Mouse (Mus musculus) forebrain, embryonic 13.5 days (tissue): ENCODE data around the gene Armcx6. TPM values are rescaled to one million over a fixed set of nuclear protein-coding genes. Genes with fewer than 3 reads are reported as not detected.
"Not testable (repeated sequence)": the region's sequence is repeated elsewhere in the genome, so short reads cannot be mapped to it uniquely, and the experiment has no call there.

Experiments used
- ATAC-seq: fragments of 200-750 bp; cut with Nextera tagmentation; 2 replicates; pipeline ENCODE4 v1.8.0; 2017
- H3K27ac ChIP-seq: fragments of 300-500 bp; sonication (generic); 2 replicates; pipeline ENCODE4 v1.5.1; 2015; ENCODE audit warnings: inconsistent platforms, mild to moderate bottlenecking, moderate library complexity
- H3K27me3 ChIP-seq: fragments of 300-500 bp; sonication (generic); 2 replicates; pipeline ENCODE4 v1.6.1; 2015; ENCODE audit warnings: mild to moderate bottlenecking, inconsistent platforms
- H3K36me3 ChIP-seq: fragments of 300-500 bp; sonication (generic); 2 replicates; pipeline ENCODE4 v1.6.1; 2015; ENCODE audit warnings: mild to moderate bottlenecking, inconsistent platforms; ENCODE audit not compliant: poor library complexity, severe bottlenecking
- H3K4me1 ChIP-seq: fragments of 300-500 bp; sonication (generic); 2 replicates; pipeline ENCODE4 v1.6.1; 2015; ENCODE audit warnings: inconsistent platforms
- H3K4me2 ChIP-seq: fragments of 300-500 bp; sonication (generic); 2 replicates; pipeline ENCODE4 v1.6.1; 2015; ENCODE audit warnings: inconsistent platforms, mild to moderate bottlenecking, moderate library complexity
- H3K4me3 ChIP-seq: fragments of 300-500 bp; sonication (generic); 2 replicates; pipeline ENCODE4 v1.5.1; 2015; ENCODE audit warnings: mild to moderate bottlenecking, inconsistent platforms
- H3K9ac ChIP-seq: fragments of 300-500 bp; sonication (generic); 2 replicates; pipeline ENCODE4 v1.6.1; 2015; ENCODE audit warnings: mild to moderate bottlenecking, inconsistent platforms
- H3K9me3 ChIP-seq: fragments of 300-500 bp; sonication (generic); replicated peaks from 2 replicates; pipeline ENCODE4 v1.6.1; 2016; ENCODE audit warnings: inconsistent platforms
- WGBS: fragments of 180-500 bp; shearing (Covaris S2); methylation state at CpG from one replicate; pipeline ENCODE4 v1.1.7; 2015; 5-methylcytosine and 5-hydroxymethylcytosine counted together
- microRNA-seq: library from miRNA; unstranded; fragments of <30 nt; microRNA quantifications from one replicate; pipeline ENCODE4, GENCODE M21; 2016
- polyA plus RNA-seq: library from polyadenylated mRNA; unstranded; fragments of >200 nt; fragmentation: Nextera tagmentation; extraction: Ambion mirVana; gene quantifications from 2 replicates; pipeline ENCODE4 v1.2.1, GENCODE M21; 2015

Gene Armcx6
- polyA plus RNA-seq, 1 experiment from 2014 or later: 24.7 TPM

DNA sequence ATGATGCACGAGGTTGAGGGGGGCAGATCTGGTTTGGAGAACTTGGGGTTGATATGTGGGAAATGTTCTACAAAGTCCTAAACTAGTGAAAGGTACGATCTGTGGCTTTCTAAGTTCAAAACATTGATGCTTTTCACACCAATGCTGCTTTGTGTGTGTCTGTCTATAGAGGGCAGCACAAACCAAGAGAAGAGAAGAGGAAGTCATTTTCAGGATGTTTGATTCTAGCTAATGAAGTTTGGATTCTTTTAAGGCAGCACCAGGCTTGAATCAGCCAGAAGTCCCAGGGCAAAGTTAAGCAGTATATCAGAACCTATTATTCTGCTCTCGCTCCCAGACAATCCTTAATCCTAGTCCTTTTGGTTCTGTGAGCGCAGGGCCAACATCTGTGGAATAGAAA is 21.4 kb downstream of the Armcx6 start:
- peaks cover 11% of the 10 kb centered on the region for H3K27me3 ChIP-seq
- 40% methylated on average over 4 of the region's 4 CpGs for WGBS

DNA sequence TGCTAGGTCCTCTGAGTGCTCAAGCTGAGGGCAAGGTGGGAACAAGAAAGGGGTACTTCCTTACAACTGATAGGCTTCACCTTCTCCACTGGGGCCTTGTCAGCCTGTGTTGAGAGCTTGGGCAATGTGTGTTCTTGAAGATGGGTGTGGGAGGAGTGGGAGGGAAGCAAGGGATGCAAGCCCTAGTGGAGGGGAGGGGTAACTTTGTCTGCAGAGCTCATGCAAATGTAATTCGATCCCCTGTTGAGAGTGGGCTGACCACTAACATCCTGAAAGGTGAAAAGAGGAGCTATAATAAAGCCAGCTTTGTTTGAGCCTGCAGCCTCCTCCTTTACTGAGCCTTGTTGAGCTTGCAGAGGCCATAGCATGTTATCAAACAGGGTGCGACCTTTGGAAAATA is 27.5 kb downstream of the Armcx6 start:
- H3K4me3 ChIP-seq, ATAC-seq, H3K4me1 ChIP-seq, H3K4me2 ChIP-seq, H3K9me3 ChIP-seq, H3K9ac ChIP-seq, H3K27ac ChIP-seq, H3K27me3 ChIP-seq: not testable (repeated sequence)
- H3K36me3 ChIP-seq: peaks cover 12% of the 10 kb centered on the region; the same call in 1 of the 2 replicates
- WGBS: 33% methylated on average over 1 of the region's 2 CpGs

More for the DNA sequence above, 21.4 kb downstream of the Armcx6 start:
- Histone ChIP-seq H3K27ac (no peak overlapping the region), H3K4me1 (no peaks in the 10 kb centered on the region), H3K4me2 (no peak overlapping the region), H3K36me3 (no peaks in the 10 kb centered on the region), H3K4me3 (no peak overlapping the region), H3K9me3 (no peaks in the 10 kb centered on the region), H3K9ac (no peak overlapping the region)
- no peak for ATAC-seq

- Histone ChIP-seq H3K9ac (peak overlapping the region; percentile 71), H3K36me3 (peaks cover 12% of the 10 kb centered on the region; the same call in 1 of the 2 replicates), H3K27ac (peak overlapping the region; percentile 92), H3K4me3 (peak overlapping the region; percentile 52), H3K9me3 (no peaks in the 10 kb centered on the region), H3K4me2 (peak overlapping the region; percentile 57), H3K27me3 (no peaks in the 10 kb centered on the region), H3K4me1 (no peaks in the 10 kb centered on the region)
- WGBS: 19% methylated on average over 14 of the region's 14 CpGs
- peak; percentile 85 for ATAC-seq
Observed at GRCm38 (mm10) chrX:134718524-134718923, 32.7 kb downstream of the Armcx6 start.

DNA sequence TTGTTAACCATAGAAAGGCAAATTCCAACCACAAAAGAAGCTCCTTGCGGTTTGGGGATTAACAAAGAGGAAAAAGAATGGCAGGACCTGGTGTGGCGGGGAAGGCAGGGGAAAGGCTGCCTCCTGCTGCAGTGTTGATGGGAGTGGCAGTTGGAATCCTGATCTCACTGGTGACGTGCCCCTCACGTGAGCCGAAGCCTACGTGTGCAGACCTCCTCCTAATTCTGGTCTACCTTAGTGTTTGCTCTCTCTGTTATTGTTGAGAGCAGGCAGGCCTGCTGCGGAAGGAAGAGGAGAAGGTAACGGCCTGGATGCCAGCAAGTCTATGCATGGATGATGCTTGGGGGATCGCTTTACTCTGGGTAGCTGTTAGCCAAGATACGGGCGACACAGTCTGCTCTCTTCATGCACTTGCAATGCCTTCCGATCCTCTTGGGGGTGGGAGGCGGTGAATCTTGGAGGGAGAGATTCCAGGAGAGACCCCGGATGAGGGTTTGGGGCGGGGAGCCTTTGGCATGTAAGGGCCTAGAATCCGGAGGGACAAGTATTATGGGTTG is 33.4 kb downstream of the Armcx6 start, which contains the start of gene Armcx1:
Armcx1 (plus strand) TSS at position 212 of the 557 bp plus-strand sequence.
- Histone ChIP-seq H3K9ac (peak within 1 kb of the TSS; percentile 71), H3K4me3 (peak within 1 kb of the TSS; percentile 52), H3K27ac (peak within 1 kb of the TSS; percentile 92), H3K27me3 (no peaks in the 10 kb centered on the region), H3K4me1 (no peaks in the 10 kb centered on the region), H3K36me3 (peaks cover 12% of the 10 kb centered on the region; the same call in 1 of the 2 replicates), H3K4me2 (peak within 1 kb of the TSS; percentile 57), H3K9me3 (no peaks in the 10 kb centered on the region)
- 22% methylated on average over 16 of the region's 16 CpGs for WGBS
- ATAC-seq: peak; percentile 98

- Histone ChIP-seq H3K9ac (no peak overlapping the region), H3K27me3 (no peaks in the 10 kb centered on the region), H3K36me3 (peaks cover 12% of the 10 kb centered on the region; the same call in 1 of the 2 replicates), H3K9me3 (no peaks in the 10 kb centered on the region), H3K4me1 (no peaks in the 10 kb centered on the region), H3K4me3 (no peak overlapping the region), H3K27ac (no peak overlapping the region), H3K4me2 (no peak overlapping the region)
- WGBS: 22% methylated on average over 3 of the region's 3 CpGs
- ATAC-seq: no peak
Observed at GRCm38 (mm10) chrX:134716863-134717262, 34.4 kb downstream of the Armcx6 start.

Small RNA genes within 50 kb of the gene (microRNA-seq; reads per million reads assigned to microRNA genes)
- not detected for gene Mir7093

Other genes with a start within 250 kb of the Armcx6 start
- 56.7 and 60.7 TPM in 2 replicates for gene Timm8a1, start 209.6 kb downstream of the Armcx6 start, polyA plus RNA-seq
- gene Btk, start 167.8 kb downstream of the Armcx6 start, polyA plus RNA-seq: 0.21 and 0.24 TPM in 2 replicates
- gene Rpl36a, start 165.8 kb downstream of the Armcx6 start, polyA plus RNA-seq: 264 and 325 TPM in 2 replicates
- 3.6 and 4.2 TPM in 2 replicates for gene Gla, start 150.3 kb downstream of the Armcx6 start, polyA plus RNA-seq
- gene Hnrnph2, start 150.2 kb downstream of the Armcx6 start, polyA plus RNA-seq: 204 and 206 TPM in 2 replicates
- gene Armcx4, start 64.9 kb downstream of the Armcx6 start, polyA plus RNA-seq: 8.8 and 9.6 TPM in 2 replicates
- gene Armcx1, start 33.5 kb downstream of the Armcx6 start, polyA plus RNA-seq: 57.1 and 62.3 TPM in 2 replicates
- 67.6 and 67.8 TPM in 2 replicates for gene Armcx3, start 5.2 kb upstream of the Armcx6 start, polyA plus RNA-seq
- gene Armcx2, start 57.8 kb upstream of the Armcx6 start, polyA plus RNA-seq: 71.7 and 78.1 TPM in 2 replicates
- gene Nxf2, start 213.3 kb upstream of the Armcx6 start, polyA plus RNA-seq: 0.15 and 0.39 TPM in 2 replicates